Mouse (Mus musculus): ENCODE data around the gene Ifngr2.

DNA sequence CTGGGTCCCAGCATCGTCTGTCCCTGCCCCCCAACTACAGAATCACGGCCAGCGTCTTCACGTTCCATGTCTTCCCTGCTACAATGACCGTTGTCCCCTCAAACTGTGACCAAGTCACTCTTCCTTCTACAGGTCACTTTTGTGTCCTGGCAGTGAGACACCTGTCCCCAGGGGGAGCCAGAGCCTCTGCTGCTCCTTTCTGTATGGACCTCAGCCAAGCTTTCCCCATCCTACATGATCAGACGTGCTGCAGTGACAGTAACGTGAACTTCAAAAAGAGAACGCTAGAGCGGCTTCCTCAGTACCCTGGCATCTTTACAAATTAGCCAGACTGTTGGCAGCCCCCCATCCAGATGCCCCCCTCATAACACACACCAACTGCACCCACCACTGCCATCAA, 18.3 kb upstream of the Ifngr2 start:
- TF ChIP-seq ZC3H11A (IDR thresholded peaks at IDR 0.05; ENCODE audit: borderline replicate concordance, low read depth, low read length): no peak
- TF ChIP-seq ZNF384 (IDR thresholded peaks at IDR 0.05; ENCODE audit: low read depth, low read length): no peak
- no peak for TF ChIP-seq CHD2 (IDR thresholded peaks at IDR 0.05; ENCODE audit: low read depth, low read length)
- TF ChIP-seq MAFK (IDR thresholded peaks at IDR 0.05; ENCODE audit: insufficient read depth, low read depth, low read length): no peak

Data from ES-E14 (cell line).